Mouse (Mus musculus): Measurements from ENCODE around the gene Cd109. TPM values are rescaled to one million over a fixed set of nuclear protein-coding genes. Genes with fewer than 3 reads are reported as not detected.

Gene Cd109
- polyA plus RNA-seq, 1 experiment from 2014 or later = 1.4 TPM

Other genes with a start within 250 kb of the Cd109 start
- gene Dppa5a, start 247.4 kb upstream of the Cd109 start, polyA plus RNA-seq (2015; fragmentation: Nextera tagmentation; extraction: Ambion mirVana) = 1.9 TPM in 2 replicates
- 2.6 and 4.6 TPM in 2 replicates for gene Ooep, start 236.8 kb upstream of the Cd109 start, polyA plus RNA-seq (2015; fragmentation: Nextera tagmentation; extraction: Ambion mirVana)
- gene Ddx43, start 219.8 kb upstream of the Cd109 start, polyA plus RNA-seq (2015; fragmentation: Nextera tagmentation; extraction: Ambion mirVana) = 0.18 and 0.25 TPM in 2 replicates
- gene Cgas, start 172.3 kb upstream of the Cd109 start, polyA plus RNA-seq (2015; fragmentation: Nextera tagmentation; extraction: Ambion mirVana) = 0.64 and 0.85 TPM in 2 replicates
- gene Mto1, start 167.3 kb upstream of the Cd109 start, polyA plus RNA-seq (2015; fragmentation: Nextera tagmentation; extraction: Ambion mirVana) = 26.6 and 28.4 TPM in 2 replicates
- gene Gm17324, start 166.8 kb upstream of the Cd109 start, polyA plus RNA-seq (2015; fragmentation: Nextera tagmentation; extraction: Ambion mirVana) = 1.3 and 1.5 TPM in 2 replicates
- gene Eef1a1, start 126.4 kb upstream of the Cd109 start, polyA plus RNA-seq (2015; fragmentation: Nextera tagmentation; extraction: Ambion mirVana) = 3,346 and 3,414 TPM in 2 replicates
- gene Slc17a5, start 27.5 kb upstream of the Cd109 start, polyA plus RNA-seq (2015; fragmentation: Nextera tagmentation; extraction: Ambion mirVana) = 15.6 and 19.8 TPM in 2 replicates